Mouse (Mus musculus): ENCODE data around the gene Apol9b.
"Not testable (repeated sequence)": the region's sequence is repeated elsewhere in the genome, so short reads cannot be mapped to it uniquely, and the experiment has no call there.

Apol9b gene

GRCm38 (mm10) chr15:77728739-77729138, at the start of gene Apol9b:
Gene Apol9b, plus strand, starts transcription at chr15:77729039.
- DNase-seq: not testable (repeated sequence)

- DNase-seq: peak; percentile 22 to 57
These were observed 44.9 kb upstream of the Apol9b start for GRCm38 (mm10) chr15:77683944-77684343.

- DNase-seq: not testable (repeated sequence)
These were observed 37.1 kb upstream of the Apol9b start for GRCm38 (mm10) chr15:77691532-77692311.

GRCm38 (mm10) chr15:77694687-77695295, 34.0 kb upstream of the Apol9b start:
- peak; percentile 6 to 9 for DNase-seq

GRCm38 (mm10) chr15:77698656-77699055, 30.2 kb upstream of the Apol9b start, which contains the start of gene Apol7e:
Gene Apol7e, plus strand, starts transcription at chr15:77698857.
- not testable (repeated sequence) for DNase-seq

GRCm38 (mm10) chr15:77705306-77705705, 23.5 kb upstream of the Apol9b start:
- not testable (repeated sequence) for DNase-seq

GRCm38 (mm10) chr15:77708936-77709335, 19.9 kb upstream of the Apol9b start:
- DNase-seq: not testable (repeated sequence)

- DNase-seq: not testable (repeated sequence)
These were observed 10.6 kb upstream of the Apol9b start for GRCm38 (mm10) chr15:77718240-77718639.

GRCm38 (mm10) chr15:77721509-77721908, 7.3 kb upstream of the Apol9b start:
- DNase-seq: not testable (repeated sequence)

GRCm38 (mm10) chr15:77724208-77724911, 4.5 kb upstream of the Apol9b start:
- not testable (repeated sequence) for DNase-seq

GRCm38 (mm10) chr15:77725393-77726020, 3.3 kb upstream of the Apol9b start:
- DNase-seq: not testable (repeated sequence)

GRCm38 (mm10) chr15:77727139-77727538, 1.7 kb upstream of the Apol9b start:
- peak; percentile 19 to 22 for DNase-seq

GRCm38 (mm10) chr15:77727745-77728144, 1.1 kb upstream of the Apol9b start:
- not testable (repeated sequence) for DNase-seq

GRCm38 (mm10) chr15:77731605-77732004, 2.8 kb downstream of the Apol9b start:
- no peak for DNase-seq

GRCm38 (mm10) chr15:77732851-77733250, 4.0 kb downstream of the Apol9b start:
- not testable (repeated sequence) for DNase-seq

- DNase-seq: peak; percentile 51 to 73
These were observed 4.5 kb downstream of the Apol9b start for GRCm38 (mm10) chr15:77733380-77733779.

- DNase-seq: not testable (repeated sequence)
These were observed 5.1 kb downstream of the Apol9b start for GRCm38 (mm10) chr15:77733903-77734302.

- no peak for DNase-seq
These were observed 11.9 kb downstream of the Apol9b start for GRCm38 (mm10) chr15:77740511-77741297.

- DNase-seq: not testable (repeated sequence)
These were observed 12.7 kb downstream of the Apol9b start for GRCm38 (mm10) chr15:77741556-77741955.

GRCm38 (mm10) chr15:77744632-77745031, 15.8 kb downstream of the Apol9b start:
- DNase-seq: no peak

- no peak for DNase-seq
These were observed 16.2 kb downstream of the Apol9b start for GRCm38 (mm10) chr15:77745081-77745480.

- no peak for DNase-seq
These were observed 17.5 kb downstream of the Apol9b start for GRCm38 (mm10) chr15:77746326-77746725.

All from cerebellum, postnatal 25 days (tissue).